Comparison of ENCODE assay signal across 9 mouse cellular contexts in genomic region chr4:63021034-63021700, GRCm38 (mm10). TPM values are rescaled to one million over a fixed set of nuclear protein-coding genes. Genes with fewer than 3 reads are reported as not detected.
A peak's percentile ranks its signal among the peaks of the same experiment; 100 is the strongest.
DNase-seq lines count a peak whose midpoint lies in the region; ATAC-seq and TF ChIP-seq lines count a peak whose summit lies in the region.
"Had no signal": no experiment of that assay in that cellular context is flagged by ENCODE, and none has a peak within 500 bp of the region (broad histone marks: within the 10 kb centered on the region; RNA-seq: fewer than 3 reads in every experiment).

No protein-coding gene starts in this region.

- peaks cover 4% of the 10 kb centered on the region; the same call in 1 of the 2 replicates for H3K36me3 ChIP-seq in lung, embryonic 14.5 days (ENCODE audit: insufficient read depth)
- no peaks in the 10 kb centered on the region for H3K36me3 ChIP-seq in hindbrain, embryonic 11.5 days (ENCODE audit: control insufficient read depth, insufficient read depth, low read length)
- H3K36me3 ChIP-seq: midbrain, embryonic 12.5 days had no signal

- ATAC-seq in lung, embryonic 14.5 days (ENCODE audit: insufficient read depth) = peak; percentile 33; the same call in 1 of the 2 replicates
- no peak for ATAC-seq in hindbrain, embryonic 11.5 days (ENCODE audit: low FRiP score)

- peak; percentile 7 to 33 for DNase-seq in adrenal gland, adult (ENCODE audit: inconsistent age in 2 of 2, low spot score in 1 of 2)
- no peak for DNase-seq in adrenal gland, postnatal 25 days
- DNase-seq in lung, embryonic 14.5 days = peak; percentile 56
- DNase-seq in lung, postnatal 36 days = no peak
- DNase-seq in heart, postnatal 10 days = peak; percentile 42 to 57
- DNase-seq in kidney, postnatal 4 days = peak; percentile 65 to 74
- DNase-seq in neural tube, embryonic 10.5 days (ENCODE audit: extremely low spot score, low spot score) = no peak
- no peak for DNase-seq in hindbrain, embryonic 11.5 days (ENCODE audit: low spot score)

- no peak overlapping the region for H3K4me2 ChIP-seq in lung, embryonic 14.5 days
- H3K4me2 ChIP-seq in hindbrain, embryonic 11.5 days (replicated peaks; ENCODE audit: low read depth, low read length) = no peak overlapping the region
- H3K4me2 ChIP-seq: midbrain, embryonic 12.5 days had no signal

- TF ChIP-seq CTCF in lung, embryonic 14.5 days (IDR thresholded peaks at IDR 0.05; ENCODE audit: low read depth) = no peak

- H3K4me3 ChIP-seq in lung, embryonic 14.5 days (ENCODE audit: low read depth, low read length) = no peak overlapping the region
- H3K4me3 ChIP-seq in hindbrain, embryonic 11.5 days (ENCODE audit: low read depth, low read length) = no peak overlapping the region
- H3K4me3 ChIP-seq: midbrain, embryonic 12.5 days had no signal

- H3K27ac ChIP-seq in lung, embryonic 14.5 days (ENCODE audit: low read depth) = peak overlapping the region; percentile 52; the same call in 1 of the 2 replicates
- H3K27ac ChIP-seq in hindbrain, embryonic 11.5 days (ENCODE audit: low read depth, low read length) = no peak overlapping the region
- H3K27ac ChIP-seq: midbrain, embryonic 12.5 days had no signal

- 55% methylated on average over 6 of the region's 6 CpGs for WGBS in lung, embryonic 14.5 days
- 82% methylated on average over 6 of the region's 6 CpGs for WGBS in hindbrain, embryonic 11.5 days

- intact Hi-C loops in heart, postnatal 10 days (cut with DNase I) = no loop called here

- H3K9me3 ChIP-seq in lung, embryonic 14.5 days (ENCODE audit: low read depth, low read length) = no peaks in the 10 kb centered on the region
- H3K9me3 ChIP-seq in hindbrain, embryonic 11.5 days (ENCODE audit: control insufficient read depth, low read length) = no peaks in the 10 kb centered on the region
- H3K9me3 ChIP-seq: midbrain, embryonic 12.5 days had no signal

- no peak overlapping the region for H3K9ac ChIP-seq in lung, embryonic 14.5 days
- H3K9ac ChIP-seq in hindbrain, embryonic 11.5 days (ENCODE audit: low read depth, low read length) = no peak overlapping the region
- H3K9ac ChIP-seq: midbrain, embryonic 12.5 days had no signal

- H3K27me3 ChIP-seq in lung, embryonic 14.5 days (ENCODE audit: insufficient read depth, low read length) = no peaks in the 10 kb centered on the region
- no peaks in the 10 kb centered on the region for H3K27me3 ChIP-seq in hindbrain, embryonic 11.5 days (ENCODE audit: control insufficient read depth, insufficient read depth, low read length)
- H3K27me3 ChIP-seq: midbrain, embryonic 12.5 days had no signal

- peaks cover 4% of the 10 kb centered on the region; the same call in 1 of the 2 replicates for H3K4me1 ChIP-seq in lung, embryonic 14.5 days (ENCODE audit: insufficient read depth)
- H3K4me1 ChIP-seq in hindbrain, embryonic 11.5 days (replicated peaks; ENCODE audit: control insufficient read depth, insufficient read depth, low read length) = no peaks in the 10 kb centered on the region
- H3K4me1 ChIP-seq: midbrain, embryonic 12.5 days had no signal

RNA-seq across cellular contexts. Expression of gene Zfp618, which starts 55.8 kb away (rescaled TPM):
- 5.6 and 10.3 TPM in 2 replicates for total RNA-seq in adrenal gland, postnatal 25 days (2021)
- polyA plus RNA-seq in lung, embryonic 14.5 days (2014; fragmentation: Nextera tagmentation; extraction: Ambion mirVana) = 24.5 and 27.1 TPM in 2 replicates
- 1 to 10 TPM; 4.5 to 5.8 TPM for total RNA-seq in heart, postnatal 10 days (2021)
- polyA plus RNA-seq in hindbrain, embryonic 11.5 days (2014; fragmentation: Nextera tagmentation; extraction: Ambion mirVana) = 34.9 and 36.7 TPM in 2 replicates

Comparison
In these comparisons a context has a peak if more than half of its experiments do, and no peak if none do; other contexts are left out.
1. DNase-seq: peak in adrenal gland, adult (2 of 2), lung, embryonic 14.5 days (single experiment), heart, postnatal 10 days (2 of 2) and kidney, postnatal 4 days (2 of 2); none in adrenal gland, postnatal 25 days (single experiment), lung, postnatal 36 days (single experiment), neural tube, embryonic 10.5 days (single experiment) and hindbrain, embryonic 11.5 days (single experiment).